Mouse (Mus musculus): ENCODE measurements around the gene Gm10717. TPM values are rescaled to one million over a fixed set of nuclear protein-coding genes. Genes with fewer than 3 reads are reported as not detected.
"Not testable (repeated sequence)": the region's sequence is repeated elsewhere in the genome, so short reads cannot be mapped to it uniquely, and the experiment has no call there.

Gm10717 gene
- not detected for total RNA-seq (2021)

DNA sequence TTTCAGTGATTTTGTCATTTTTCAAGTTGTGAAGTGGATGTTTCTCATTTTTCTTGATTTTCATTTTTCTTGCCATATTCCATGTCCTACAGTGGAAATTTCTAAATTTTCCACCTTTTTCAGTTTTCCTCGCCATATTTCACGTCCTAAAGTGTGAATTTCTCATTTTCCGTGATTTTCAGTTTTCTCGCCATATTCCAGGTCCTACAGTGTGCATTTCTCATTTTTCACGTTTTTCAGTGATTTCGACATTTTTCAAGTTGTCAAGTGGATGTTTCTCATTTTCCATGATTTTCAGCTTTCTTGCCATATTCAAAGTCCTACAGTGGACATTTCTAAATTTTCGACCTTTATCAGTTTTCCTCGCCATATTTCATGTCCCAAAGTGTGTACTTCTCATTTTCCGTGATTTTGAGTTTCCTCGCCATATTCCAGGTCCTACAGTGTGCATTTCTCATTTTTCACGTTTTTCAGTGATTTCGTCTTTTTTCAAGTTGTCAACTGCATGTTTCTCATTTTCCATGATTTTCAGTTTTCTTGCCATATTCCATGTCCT is at the start of gene Gm10717:
Gm10717 (plus strand) TSS at position 506 of the 556 bp plus-strand sequence.
- peak; percentile 14 to 54 for DNase-seq
- intact Hi-C loops (cut with DNase I) = not testable (repeated sequence)

DNA sequence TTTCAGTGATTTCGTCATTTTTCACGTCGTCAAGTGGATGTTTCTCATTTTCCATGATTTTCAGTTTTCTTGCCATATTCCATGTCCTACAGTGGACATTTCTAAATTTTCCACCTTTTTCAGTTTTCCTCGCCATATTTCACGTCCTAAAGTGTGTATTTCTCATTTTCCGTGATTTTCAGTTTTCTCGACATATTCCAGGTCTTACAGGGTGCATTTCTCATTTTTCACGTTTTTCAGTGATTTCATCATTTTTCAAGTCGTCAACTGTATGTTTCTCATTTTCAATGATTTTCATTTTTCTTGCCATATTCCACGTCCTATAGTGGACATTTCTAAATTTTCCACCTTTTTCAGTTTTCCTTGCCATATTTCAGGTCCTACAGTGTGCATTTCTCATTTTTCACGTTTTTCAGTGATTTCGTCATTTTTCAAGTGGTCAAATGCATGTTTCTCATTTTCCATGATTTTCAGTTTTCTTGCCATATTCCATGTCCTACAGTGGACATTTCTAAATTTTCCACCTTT is 24.7 kb upstream of the Gm10717 start, which contains the start of gene Gm10722:
Gm10722 (plus strand) TSS at position 478 of the 528 bp plus-strand sequence.
- intact Hi-C loops (cut with DNase I) = not testable (repeated sequence)
- DNase-seq = peak; percentile 22 to 31

DNA sequence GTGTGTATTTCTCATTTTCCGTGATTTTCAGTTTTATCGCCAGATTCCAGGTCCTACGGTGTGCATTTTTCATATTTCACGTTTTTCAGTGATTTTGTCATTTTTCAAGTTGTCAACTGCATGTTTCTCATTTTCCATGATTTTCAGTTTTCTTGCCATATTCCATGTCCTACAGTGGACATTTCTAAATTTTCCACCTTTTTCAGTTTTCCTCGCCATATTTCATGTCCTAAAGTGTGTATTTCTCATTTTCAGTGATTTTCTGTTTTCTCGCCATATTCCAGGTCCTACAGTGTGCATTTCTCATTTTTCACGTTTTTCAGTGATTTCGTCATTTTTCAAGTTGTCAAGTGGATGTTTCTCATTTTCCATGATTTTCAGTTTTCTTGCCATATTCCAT is 24.2 kb upstream of the Gm10717 start:
- intact Hi-C loops (cut with DNase I) = not testable (repeated sequence)
- peak; percentile 21 to 41 for DNase-seq

DNA sequence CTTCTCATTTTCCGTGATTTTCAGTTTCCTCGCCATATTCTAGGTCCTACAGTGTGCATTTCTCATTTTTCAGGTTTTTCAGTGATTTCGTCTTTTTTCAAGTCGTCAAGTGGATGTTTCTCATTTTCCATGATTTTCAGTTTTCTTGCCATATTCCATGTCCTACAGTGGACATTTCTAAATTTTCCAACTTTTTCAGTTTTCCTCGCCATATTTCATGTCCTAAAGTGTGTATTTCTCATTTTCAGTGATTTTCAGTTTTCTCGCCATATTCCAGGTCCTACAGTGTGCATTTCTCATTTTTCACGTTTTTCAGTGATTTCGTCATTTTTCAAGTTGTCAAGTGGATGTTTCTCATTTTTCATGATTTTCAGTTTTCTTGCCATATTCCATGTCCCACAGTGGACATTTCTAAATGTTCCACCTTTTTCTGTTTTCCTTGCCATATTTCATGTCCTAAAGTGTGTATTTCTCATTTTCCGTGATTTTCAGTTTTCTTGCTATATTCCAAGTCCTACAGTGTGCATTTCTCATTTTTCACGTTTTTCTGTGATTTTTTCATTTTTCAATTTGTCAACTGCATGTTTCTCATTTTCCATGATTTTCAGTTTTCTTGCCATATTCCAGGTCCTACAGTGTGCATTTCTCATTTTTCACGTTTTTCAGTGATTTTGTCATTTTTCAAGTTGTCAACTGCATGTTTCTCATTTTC is 23.1 kb upstream of the Gm10717 start:
- DNase-seq = peak; percentile 98 to 100
- intact Hi-C loops (cut with DNase I) = not testable (repeated sequence)

DNA sequence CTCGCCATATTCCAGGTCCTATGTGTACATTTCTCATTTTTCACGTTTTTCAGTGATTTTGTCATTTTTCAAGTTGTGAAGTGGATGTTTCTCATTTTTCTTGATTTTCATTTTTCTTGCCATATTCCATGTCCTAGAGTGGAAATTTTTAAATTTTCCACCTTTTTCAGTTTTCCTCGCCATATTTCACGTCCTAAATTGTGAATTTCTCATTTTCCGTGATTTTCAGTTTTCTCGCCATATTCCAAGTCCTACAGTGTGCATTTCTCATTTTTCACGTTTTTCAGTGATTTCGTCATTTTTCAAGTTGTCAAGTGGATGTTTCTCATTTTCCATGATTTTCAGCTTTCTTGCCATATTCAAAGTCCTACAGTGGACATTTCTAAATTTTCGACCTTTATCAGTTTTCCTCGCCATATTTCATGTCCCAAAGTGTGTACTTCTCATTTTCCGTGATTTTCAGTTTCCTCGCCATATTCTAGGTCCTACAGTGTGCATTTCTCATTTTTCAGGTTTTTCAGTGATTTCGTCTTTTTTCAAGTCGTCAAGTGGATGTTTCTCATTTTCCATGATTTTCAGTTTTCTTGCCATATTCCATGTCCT is 22.3 kb upstream of the Gm10717 start, which contains the start of gene Gm11168:
Gm11168 (plus strand) TSS at position 553 of the 603 bp plus-strand sequence.
- DNase-seq; intact Hi-C loops (cut with DNase I): not testable (repeated sequence)

DNA sequence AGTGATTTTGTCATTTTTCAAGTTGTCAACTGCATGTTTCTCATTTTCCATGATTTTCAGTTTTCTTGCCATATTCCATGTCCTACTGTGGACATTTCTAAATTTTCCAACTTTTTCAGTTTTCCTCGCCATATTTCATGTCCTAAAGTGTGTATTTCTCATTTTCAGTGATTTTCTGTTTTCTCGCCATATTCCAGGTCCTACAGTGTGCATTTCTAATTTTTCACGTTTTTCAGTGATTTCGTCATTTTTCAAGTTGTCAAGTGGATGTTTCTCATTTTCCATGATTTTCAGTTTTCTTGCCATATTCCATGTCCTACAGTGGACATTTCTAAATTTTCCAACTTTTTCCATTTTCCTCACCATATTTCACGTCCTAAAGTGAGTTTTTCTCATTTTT is 19.0 kb upstream of the Gm10717 start:
- intact Hi-C loops (cut with DNase I) = not testable (repeated sequence)

DNA sequence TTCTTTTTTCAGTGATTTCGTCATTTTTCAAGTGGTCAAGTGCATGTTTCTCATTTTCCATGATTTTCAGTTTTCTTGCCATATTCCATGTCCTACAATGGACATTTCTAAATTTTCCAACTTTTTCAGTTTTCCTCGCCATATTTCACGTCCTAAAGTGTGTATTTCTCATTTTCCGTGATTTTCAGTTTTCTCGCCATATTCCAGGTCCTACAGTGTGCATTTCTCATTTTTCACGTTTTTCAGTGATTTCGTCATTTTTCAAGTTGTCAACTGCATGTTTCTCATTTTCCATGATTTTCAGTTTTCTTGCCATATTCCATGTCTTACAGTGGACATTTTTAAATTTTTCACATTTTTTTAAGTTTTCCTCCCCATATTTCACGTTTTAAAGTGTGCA is 18.6 kb upstream of the Gm10717 start:
- DNase-seq = peak; percentile 91 to 95
- intact Hi-C loops (cut with DNase I) = not testable (repeated sequence)

More for the DNA sequence above, 19.0 kb upstream of the Gm10717 start:
- not testable (repeated sequence) for DNase-seq

DNA sequence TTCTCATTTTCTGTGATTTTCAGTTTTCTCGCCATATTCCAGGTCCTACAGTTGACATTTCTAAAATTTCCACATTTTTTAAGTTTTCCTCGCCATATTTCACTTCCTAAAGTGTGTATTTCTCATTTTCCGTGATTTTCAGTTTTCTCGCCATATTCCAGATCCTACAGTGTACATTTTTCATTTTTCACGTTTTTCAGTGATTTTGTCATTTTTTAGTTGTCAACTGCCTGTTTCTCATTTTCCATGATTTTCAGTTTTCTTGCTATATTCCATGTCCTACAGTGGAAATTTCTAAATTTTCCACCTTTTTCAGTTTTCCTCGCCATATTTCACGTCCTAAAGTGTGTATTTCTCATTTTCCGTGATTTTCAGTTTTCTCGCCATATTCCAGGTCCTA is 17.9 kb upstream of the Gm10717 start:
- DNase-seq = not testable (repeated sequence)

DNA sequence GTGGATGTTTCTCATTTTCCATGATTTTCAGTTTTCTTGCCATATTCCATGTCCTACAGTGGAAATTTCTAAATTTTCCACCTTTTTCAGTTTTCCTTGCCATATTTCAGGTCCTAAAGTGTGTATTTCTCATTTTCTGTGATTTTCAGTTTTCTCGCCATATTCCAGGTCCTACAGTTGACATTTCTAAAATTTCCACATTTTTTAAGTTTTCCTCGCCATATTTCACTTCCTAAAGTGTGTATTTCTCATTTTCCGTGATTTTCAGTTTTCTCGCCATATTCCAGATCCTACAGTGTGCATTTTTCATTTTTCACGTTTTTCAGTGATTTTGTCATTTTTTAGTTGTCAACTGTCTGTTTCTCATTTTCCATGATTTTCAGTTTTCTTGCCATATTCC is 15.9 kb upstream of the Gm10717 start:
- DNase-seq; intact Hi-C loops (cut with DNase I): not testable (repeated sequence)

More for the DNA sequence above, 17.9 kb upstream of the Gm10717 start:
- intact Hi-C loops (cut with DNase I) = not testable (repeated sequence)

DNA sequence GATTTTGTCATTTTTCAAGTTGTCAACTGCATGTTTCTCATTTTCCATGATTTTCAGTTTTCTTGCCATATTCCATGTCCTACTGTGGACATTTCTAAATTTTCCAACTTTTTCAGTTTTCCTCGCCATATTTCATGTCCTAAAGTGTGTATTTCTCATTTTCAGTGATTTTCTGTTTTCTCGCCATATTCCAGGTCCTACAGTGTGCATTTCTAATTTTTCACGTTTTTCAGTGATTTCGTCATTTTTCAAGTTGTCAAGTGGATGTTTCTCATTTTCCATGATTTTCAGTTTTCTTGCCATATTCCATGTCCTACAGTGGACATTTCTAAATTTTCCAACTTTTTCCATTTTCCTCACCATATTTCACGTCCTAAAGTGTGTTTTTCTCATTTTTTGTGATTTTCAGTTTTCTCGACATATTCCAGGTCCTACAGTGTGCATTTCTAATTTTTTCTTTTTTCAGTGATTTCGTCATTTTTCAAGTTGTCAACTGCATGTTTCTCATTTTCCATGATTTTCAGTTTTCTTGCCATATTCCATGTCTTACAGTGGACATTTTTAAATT is 13.1 kb upstream of the Gm10717 start:
- DNase-seq; intact Hi-C loops (cut with DNase I): not testable (repeated sequence)

DNA sequence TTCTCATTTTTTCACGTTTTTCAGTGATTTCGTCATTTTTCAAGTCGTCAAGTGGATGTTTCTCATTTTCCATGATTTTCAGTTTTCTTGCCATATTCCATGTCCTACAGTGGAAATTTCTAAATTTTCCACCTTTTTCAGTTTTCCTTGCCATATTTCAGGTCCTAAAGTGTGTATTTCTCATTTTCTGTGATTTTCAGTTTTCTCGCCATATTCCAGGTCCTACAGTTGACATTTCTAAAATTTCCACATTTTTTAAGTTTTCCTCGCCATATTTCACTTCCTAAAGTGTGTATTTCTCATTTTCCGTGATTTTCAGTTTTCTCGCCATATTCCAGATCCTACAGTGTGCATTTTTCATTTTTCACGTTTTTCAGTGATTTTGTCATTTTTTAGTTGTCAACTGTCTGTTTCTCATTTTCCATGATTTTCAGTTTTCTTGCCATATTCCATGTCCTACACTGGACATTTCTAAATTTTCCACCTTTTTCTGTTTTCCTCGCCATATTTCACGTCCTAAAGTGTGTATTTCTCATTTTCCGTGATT is 12.4 kb upstream of the Gm10717 start, which contains the start of gene Gm10721:
Gm10721 (plus strand) TSS at position 408 of the 547 bp plus-strand sequence.
- DNase-seq; intact Hi-C loops (cut with DNase I): not testable (repeated sequence)

DNA sequence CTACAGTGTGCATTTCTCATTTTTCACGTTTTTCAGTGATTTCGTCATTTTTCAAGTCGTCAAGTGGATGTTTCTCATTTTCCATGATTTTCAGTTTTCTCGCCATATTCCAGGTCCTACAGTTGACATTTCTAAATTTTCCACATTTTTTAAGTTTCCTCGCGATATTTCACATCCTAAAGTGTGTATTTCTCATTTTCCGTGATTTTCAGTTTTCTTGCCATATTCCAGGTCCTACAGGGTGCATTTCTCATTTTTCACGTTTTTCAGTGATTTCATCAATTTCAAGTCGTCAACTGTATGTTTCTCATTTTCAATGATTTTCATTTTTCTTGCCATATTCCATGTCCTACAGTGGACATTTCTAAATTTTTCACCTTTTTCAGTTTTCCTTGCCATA is 9.9 kb upstream of the Gm10717 start, which contains the start of gene Gm10720:
Gm10720 (plus strand) TSS at position 301 of the 400 bp plus-strand sequence.
- intact Hi-C loops (cut with DNase I); DNase-seq: not testable (repeated sequence)

DNA sequence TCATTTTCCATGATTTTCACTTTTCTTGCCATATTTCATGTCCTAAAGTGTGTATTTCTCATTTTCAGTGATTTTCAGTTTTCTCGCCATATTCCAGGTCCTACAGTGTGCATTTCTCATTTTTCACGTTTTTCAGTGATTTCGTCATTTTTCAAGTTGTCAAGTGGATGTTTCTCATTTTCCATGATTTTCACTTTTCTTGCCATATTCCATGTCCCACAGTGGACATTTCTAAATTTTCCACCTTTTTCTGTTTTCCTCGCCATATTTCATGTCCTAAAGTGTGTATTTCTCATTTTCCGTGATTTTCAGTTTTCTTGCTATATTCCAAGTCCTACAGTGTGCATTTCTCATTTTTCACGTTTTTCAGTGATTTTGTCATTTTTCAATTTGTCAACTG is 9.3 kb upstream of the Gm10717 start:
- intact Hi-C loops (cut with DNase I) = not testable (repeated sequence)
- peak in 1 of 2 experiments; percentile 1 for DNase-seq

DNA sequence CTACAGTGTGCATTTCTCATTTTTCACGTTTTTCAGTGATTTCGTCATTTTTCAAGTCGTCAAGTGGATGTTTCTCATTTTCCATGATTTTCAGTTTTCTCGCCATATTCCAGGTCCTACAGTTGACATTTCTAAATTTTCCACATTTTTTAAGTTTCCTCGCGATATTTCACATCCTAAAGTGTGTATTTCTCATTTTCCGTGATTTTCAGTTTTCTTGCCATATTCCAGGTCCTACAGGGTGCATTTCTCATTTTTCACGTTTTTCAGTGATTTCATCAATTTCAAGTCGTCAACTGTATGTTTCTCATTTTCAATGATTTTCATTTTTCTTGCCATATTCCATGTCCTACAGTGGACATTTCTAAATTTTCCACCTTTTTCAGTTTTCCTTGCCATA is 8.1 kb upstream of the Gm10717 start, which contains the start of gene Gm10719:
Gm10719 (plus strand) TSS at position 301 of the 400 bp plus-strand sequence.
- intact Hi-C loops (cut with DNase I) = not testable (repeated sequence)

DNA sequence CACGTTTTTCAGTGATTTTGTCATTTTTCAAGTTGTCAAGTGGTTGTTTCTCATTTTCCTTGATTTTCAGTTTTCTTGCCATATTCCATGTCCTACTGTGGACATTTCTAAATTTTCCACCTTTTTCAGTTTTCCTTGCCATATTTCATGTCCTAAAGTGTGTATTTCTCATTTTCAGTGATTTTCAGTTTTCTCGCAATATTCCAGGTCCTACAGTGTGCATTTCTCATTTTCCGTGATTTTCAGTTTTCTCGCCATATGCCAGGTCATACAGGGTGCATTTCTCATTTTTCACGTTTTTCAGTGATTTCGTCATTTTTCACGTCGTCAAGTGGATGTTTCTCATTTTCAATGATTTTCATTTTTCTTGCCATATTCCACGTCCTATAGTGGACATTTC is 6.3 kb upstream of the Gm10717 start:
- intact Hi-C loops (cut with DNase I) = not testable (repeated sequence)

More for the DNA sequence above, 8.1 kb upstream of the Gm10717 start, which contains the start of gene Gm10719:
- DNase-seq = not testable (repeated sequence)

DNA sequence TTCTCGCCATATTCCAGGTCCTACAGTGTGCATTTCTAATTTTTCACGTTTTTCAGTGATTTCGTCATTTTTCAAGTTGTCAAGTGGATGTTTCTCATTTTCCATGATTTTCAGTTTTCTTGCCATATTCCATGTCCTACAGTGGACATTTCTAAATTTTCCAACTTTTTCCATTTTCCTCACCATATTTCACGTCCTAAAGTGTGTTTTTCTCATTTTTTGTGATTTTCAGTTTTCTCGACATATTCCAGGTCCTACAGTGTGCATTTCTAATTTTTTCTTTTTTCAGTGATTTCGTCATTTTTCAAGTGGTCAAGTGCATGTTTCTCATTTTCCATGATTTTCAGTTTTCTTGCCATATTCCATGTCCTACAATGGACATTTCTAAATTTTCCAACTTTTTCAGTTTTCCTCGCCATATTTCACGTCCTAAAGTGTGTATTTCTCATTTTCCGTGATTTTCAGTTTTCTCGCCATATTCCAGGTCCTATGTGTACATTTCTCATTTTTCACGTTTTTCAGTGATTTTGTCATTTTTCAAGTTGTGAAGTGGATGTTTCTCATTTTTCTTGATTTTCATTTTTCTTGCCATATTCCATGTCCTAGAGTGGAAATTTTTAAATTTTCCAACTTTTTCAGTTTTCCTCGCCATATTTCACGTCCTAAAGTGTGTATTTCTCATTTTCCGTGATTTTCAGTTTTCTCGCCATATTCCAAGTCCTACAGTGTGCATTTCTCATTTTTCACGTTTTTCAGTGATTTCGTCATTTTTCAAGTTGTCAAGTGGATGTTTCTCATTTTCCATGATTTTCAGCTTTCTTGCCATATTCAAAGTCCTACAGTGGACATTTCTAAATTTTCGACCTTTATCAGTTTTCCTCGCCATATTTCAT is 5.1 kb upstream of the Gm10717 start:
- intact Hi-C loops (cut with DNase I) = not testable (repeated sequence)
- DNase-seq = peak; percentile 52 to 68

More for the DNA sequence above, 6.3 kb upstream of the Gm10717 start:
- peak in 1 of 2 experiments; percentile 60 for DNase-seq

DNA sequence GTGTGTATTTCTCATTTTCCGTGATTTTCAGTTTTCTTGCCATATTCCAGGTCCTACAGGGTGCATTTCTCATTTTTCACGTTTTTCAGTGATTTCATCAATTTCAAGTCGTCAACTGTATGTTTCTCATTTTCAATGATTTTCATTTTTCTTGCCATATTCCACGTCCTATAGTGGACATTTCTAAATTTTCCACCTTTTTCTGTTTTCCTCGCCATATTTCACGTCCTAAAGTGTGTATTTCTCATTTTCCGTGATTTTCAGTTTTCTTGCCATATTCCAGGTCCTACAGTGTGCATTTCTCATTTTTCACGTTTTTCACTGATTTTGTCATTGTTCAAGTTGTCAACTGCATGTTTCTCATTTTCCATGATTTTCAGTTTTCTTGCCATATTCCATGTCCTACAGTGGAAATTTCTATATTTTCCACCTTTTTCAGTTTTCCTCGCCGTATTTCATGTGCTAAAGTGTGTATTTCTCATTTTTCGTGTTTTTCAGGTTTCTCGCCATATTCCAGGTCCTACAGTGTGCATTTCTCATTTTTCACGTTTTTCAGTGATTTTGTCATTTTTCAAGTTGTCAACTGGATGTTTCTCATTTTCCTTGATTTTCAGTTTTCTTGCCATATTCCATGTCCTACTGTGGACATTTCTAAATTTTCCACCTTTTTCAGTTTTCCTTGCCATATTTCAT is 2.8 kb upstream of the Gm10717 start:
- intact Hi-C loops (cut with DNase I) = not testable (repeated sequence)
- peak; percentile 65 to 79 for DNase-seq

DNA sequence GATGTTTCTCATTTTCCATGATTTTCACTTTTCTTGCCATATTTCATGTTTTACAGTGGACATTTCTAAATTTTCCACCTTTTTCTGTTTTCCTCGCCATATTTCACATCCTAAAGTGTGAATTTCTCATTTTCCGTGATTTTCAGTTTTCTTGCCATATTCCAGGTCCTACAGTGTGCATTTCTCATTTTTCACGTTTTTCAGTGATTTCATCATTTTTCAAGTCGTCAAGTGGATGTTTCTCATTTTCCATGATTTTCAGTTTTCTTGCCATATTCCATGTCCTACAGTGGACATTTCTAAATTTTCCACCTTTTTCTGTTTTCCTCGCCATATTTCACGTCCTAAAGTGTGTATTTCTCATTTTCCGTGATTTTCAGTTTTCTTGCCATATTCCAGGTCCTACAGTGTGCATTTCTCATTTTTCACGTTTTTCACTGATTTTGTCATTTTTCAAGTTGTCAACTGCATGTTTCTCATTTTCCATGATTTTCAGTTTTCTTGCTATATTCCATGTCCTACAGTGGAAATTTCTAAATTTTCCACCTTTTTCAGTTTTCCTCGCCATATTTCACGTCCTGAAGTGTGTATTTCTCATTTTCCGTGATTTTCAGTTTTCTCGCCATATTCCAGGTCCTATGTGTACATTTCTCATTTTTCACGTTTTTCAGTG is 1.8 kb upstream of the Gm10717 start, which contains the start of gene Gm10718:
Gm10718 (plus strand) TSS at position 236 of the 673 bp plus-strand sequence.
- DNase-seq = peak; percentile 15 to 27
- intact Hi-C loops (cut with DNase I) = not testable (repeated sequence)
